Mouse (Mus musculus): ENCODE results near the gene Nr4a1. TPM values are rescaled to one million over a fixed set of nuclear protein-coding genes. Genes with fewer than 3 reads are reported as not detected.

Nr4a1 gene
- polyA plus RNA-seq (2014; fragmentation: Illumina TruSeq; extraction: RNeasy Lipid Tissue Mini Kit (QIAGEN cat#74804); ENCODE audit: low read depth, low replicate concordance) = 5.3 TPM

DNA sequence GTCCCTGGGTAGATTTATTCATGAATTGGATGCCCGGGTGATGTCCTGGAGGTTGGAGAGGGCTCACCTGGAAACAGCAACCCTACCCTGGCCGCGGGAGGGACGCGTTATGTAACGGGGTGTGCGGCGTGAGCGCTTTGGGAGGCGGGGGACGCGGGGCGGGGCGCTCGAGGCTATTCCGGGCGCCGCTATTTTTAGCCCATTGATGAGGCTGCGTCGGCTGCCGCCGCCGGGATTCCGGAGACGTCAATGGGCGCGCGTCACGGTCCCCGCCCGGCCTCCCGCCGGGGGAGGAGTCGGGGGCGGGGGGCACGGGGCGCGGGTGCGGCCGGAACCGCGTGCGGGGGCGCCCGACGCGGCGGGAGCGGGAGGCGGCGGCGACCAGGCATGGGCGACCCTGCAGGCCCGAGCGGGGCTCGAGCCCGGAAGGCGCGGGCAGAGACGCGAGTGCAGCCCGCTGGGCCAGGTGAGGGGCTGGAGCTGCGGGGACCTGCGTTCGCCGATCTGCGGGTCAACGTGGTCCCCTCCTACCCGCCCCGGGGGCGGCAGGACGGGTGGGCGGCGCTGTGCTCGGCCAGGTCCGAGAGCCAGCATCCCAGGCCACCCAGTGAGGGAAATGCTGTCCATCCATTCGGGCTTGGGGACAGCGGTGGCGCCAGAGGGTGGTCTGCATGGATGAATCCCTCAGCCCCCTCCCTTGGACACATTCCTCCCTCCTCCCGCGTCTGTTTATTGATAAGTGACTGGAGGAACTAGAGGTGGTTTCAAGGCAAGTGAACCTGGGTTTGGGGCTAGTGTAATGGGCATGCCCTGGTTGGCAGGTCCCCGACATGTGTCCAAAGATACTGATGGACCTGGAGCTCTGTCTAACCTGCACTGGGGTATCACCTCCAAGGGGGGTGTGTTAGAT is at the start of gene Nr4a1:
Gene Nr4a1, plus strand, starts transcription at position 384 of the 910 bp plus-strand sequence.

DNA sequence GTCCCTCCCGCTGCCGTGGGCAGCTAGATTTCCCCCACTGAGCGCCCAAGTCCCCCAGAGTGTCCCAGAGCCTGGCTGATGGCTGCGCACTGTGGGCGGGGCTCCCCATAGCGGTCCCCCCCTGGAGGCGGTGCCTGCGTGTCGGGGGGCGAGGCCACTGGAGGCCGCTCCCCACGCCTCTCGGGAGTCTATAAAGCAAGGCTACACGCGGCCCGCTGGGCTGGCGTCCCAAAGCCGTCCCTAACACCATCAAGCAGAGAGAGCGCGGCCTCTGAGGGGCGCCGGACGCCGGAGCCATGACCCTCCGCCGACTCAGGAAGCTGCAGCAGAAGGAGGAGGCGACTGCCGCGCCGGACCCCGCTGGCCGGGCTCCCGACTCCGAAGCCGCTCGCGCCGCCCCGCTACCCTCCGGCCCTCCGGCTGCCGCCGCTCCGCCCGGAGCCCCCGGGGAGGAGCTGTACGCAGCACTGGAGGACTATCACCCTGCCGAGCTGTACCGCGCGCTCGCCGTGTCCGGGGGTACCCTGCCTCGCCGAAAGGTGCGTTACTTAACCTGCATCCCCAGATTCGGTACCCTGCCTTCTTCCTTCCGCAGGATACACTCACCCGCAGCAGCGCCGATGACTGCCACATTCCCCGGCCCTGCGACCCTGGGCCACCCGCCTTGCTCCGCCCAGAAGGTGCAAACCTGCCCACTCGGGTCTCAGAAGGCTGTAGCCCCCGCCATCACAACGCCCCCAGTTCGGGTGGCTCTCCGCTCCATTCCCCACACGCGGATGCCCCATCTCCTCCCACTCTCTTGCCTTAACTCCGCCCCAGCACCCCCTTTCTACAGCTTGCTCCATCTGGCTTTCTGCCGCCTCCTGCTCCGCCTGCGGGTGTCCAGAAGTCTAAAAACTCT is 29.8 kb upstream of the Nr4a1 start, which contains the start of gene Grasp:
Gene Grasp, plus strand, starts transcription at position 183 of the 901 bp plus-strand sequence.

DNA sequence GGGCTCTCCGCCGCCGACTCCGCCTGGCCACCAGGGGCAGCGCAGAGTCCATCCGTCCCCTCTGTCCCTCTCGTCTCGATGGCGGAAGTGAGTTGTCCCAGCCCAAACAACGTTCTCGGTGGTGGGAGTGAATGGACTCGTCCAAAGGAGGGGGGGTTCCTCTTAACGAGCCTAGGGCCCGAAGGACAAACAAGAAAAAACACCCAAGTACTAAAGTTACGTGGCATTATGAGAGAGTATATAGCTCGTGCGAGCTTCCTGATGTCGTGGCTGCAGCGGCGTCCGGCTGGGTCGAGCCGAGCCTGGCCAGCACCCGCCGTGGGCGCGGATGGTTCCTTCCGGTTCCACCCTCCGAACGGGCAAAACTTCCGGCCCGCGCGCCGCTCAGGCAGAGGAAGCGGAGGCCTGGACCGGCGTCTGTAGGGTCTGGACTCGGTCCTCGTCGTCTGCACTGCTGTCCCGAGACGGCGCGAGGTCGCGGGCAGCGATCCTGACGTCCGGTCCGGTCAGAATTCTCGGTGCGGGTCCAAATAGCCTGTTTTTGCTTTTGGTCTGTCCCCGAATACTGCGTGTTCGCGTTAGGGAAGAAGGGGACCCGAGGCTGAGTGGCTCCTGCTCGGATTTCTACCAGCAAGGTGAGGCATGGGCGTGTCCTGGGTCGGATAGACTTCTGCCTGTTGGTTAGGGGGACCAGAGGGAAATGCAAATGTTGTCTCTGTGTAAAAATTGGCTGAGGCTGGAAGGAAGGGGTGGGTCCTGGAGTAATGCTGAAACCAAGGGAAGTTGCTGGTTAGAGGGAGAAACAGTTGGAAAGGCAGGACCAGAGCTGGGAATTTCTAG is 30.1 kb downstream of the Nr4a1 start, which contains the start of gene Atg101:
Gene Atg101, plus strand, starts transcription at position 362 of the 840 bp plus-strand sequence.

DNA sequence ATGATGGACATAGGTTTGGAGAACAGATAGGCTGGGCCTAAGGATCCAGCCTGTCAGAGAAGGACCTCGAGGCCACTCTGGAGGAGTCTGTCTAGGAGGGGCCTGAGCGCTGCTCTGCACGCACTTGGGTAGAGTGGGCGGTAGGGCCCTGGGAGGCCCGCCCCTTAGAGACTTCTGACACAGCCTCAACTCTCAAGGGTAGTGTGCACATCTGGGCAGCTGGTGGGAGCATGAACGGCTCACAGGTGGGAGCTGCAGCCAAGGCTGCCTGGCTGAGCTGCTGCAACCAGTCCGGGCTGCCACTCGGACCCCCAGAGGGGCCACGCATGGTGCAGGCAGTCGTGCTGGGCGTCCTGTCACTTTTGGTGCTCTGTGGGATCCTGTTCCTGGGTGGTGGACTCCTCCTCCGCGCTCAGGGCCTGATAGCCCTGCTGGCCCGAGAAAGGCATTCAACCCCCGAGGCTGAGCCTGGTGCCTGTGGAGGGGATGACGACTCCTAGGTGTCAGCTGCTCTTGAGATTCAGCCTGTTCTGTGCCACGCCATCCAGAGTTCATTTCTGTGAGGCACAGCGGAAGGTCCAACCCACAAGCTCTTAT is 39.1 kb downstream of the Nr4a1 start, which contains the start of gene 6030408B16Rik:
Gene 6030408B16Rik, plus strand, starts transcription at position 188 of the 597 bp plus-strand sequence.

Other genes with a start within 250 kb of the Nr4a1 start
- gene Gm47841, start 206.9 kb upstream of the Nr4a1 start, polyA plus RNA-seq (2014; fragmentation: Illumina TruSeq; extraction: RNeasy Lipid Tissue Mini Kit (QIAGEN cat#74804); ENCODE audit: low read depth, low replicate concordance) = not detected
- gene Fignl2, start 175.7 kb upstream of the Nr4a1 start, polyA plus RNA-seq (2014; fragmentation: Illumina TruSeq; extraction: RNeasy Lipid Tissue Mini Kit (QIAGEN cat#74804); ENCODE audit: low read depth, low replicate concordance) = 0.47 TPM
- not detected for gene Ankrd33, start 138.5 kb upstream of the Nr4a1 start, polyA plus RNA-seq (2014; fragmentation: Illumina TruSeq; extraction: RNeasy Lipid Tissue Mini Kit (QIAGEN cat#74804); ENCODE audit: low read depth, low replicate concordance)
- gene Acvrl1, start 125.7 kb upstream of the Nr4a1 start, polyA plus RNA-seq (2014; fragmentation: Illumina TruSeq; extraction: RNeasy Lipid Tissue Mini Kit (QIAGEN cat#74804); ENCODE audit: low read depth, low replicate concordance) = 1.5 TPM
- gene Acvr1b, start 80.2 kb upstream of the Nr4a1 start, polyA plus RNA-seq (2014; fragmentation: Illumina TruSeq; extraction: RNeasy Lipid Tissue Mini Kit (QIAGEN cat#74804); ENCODE audit: low read depth, low replicate concordance) = 38.2 TPM
- gene Grasp, start 30.1 kb upstream of the Nr4a1 start, polyA plus RNA-seq (2014; fragmentation: Illumina TruSeq; extraction: RNeasy Lipid Tissue Mini Kit (QIAGEN cat#74804); ENCODE audit: low read depth, low replicate concordance) = not detected
- not detected for gene Atg101, start 30.0 kb downstream of the Nr4a1 start, polyA plus RNA-seq (2014; fragmentation: Illumina TruSeq; extraction: RNeasy Lipid Tissue Mini Kit (QIAGEN cat#74804); ENCODE audit: low read depth, low replicate concordance)
- not detected for gene 6030408B16Rik, start 38.9 kb downstream of the Nr4a1 start, polyA plus RNA-seq (2014; fragmentation: Illumina TruSeq; extraction: RNeasy Lipid Tissue Mini Kit (QIAGEN cat#74804); ENCODE audit: low read depth, low replicate concordance)
- not detected for gene Krt80, start 115.9 kb downstream of the Nr4a1 start, polyA plus RNA-seq (2014; fragmentation: Illumina TruSeq; extraction: RNeasy Lipid Tissue Mini Kit (QIAGEN cat#74804); ENCODE audit: low read depth, low replicate concordance)
- gene Krt7, start 156.8 kb downstream of the Nr4a1 start, polyA plus RNA-seq (2014; fragmentation: Illumina TruSeq; extraction: RNeasy Lipid Tissue Mini Kit (QIAGEN cat#74804); ENCODE audit: low read depth, low replicate concordance) = 5.0 TPM
- gene Krt87, start 184.5 kb downstream of the Nr4a1 start, polyA plus RNA-seq (2014; fragmentation: Illumina TruSeq; extraction: RNeasy Lipid Tissue Mini Kit (QIAGEN cat#74804); ENCODE audit: low read depth, low replicate concordance) = 0.50 TPM
- not detected for gene Krt88, start 193.5 kb downstream of the Nr4a1 start, polyA plus RNA-seq (2014; fragmentation: Illumina TruSeq; extraction: RNeasy Lipid Tissue Mini Kit (QIAGEN cat#74804); ENCODE audit: low read depth, low replicate concordance)
- not detected for gene Krt81, start 209.5 kb downstream of the Nr4a1 start, polyA plus RNA-seq (2014; fragmentation: Illumina TruSeq; extraction: RNeasy Lipid Tissue Mini Kit (QIAGEN cat#74804); ENCODE audit: low read depth, low replicate concordance)
- not detected for gene Krt86, start 219.2 kb downstream of the Nr4a1 start, polyA plus RNA-seq (2014; fragmentation: Illumina TruSeq; extraction: RNeasy Lipid Tissue Mini Kit (QIAGEN cat#74804); ENCODE audit: low read depth, low replicate concordance)
- not detected for gene Krt83, start 237.2 kb downstream of the Nr4a1 start, polyA plus RNA-seq (2014; fragmentation: Illumina TruSeq; extraction: RNeasy Lipid Tissue Mini Kit (QIAGEN cat#74804); ENCODE audit: low read depth, low replicate concordance)